Mouse (Mus musculus): ENCODE results near the gene Tph2. TPM values are rescaled to one million over a fixed set of nuclear protein-coding genes. Genes with fewer than 3 reads are reported as not detected.

The Tph2 gene
- not detected for total RNA-seq (2023)

DNA sequence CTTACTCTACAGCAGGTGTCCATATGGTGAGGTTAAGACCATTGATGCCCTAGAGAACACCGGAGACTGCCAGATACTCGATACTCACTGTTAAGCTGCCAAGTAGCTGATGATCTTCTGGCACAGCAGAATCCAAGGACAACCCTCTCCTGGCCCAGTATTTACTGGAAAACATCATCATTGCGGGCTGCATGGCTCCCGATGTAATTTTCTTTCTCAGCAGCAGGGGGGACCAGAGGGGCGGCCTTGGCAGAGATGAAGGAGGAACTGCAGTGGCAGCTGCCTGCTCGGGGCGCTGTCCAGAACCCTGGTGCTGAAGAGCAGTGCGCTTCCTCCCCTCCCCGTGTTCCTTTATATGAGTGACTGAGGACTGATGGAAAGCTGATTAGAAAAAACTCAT is at the start of gene Tph2:
Tph2 (minus strand) TSS at position 326 of the 400 bp plus-strand sequence.

Other genes starting within 250 kb of the Tph2 start
- gene Tbc1d15, start 66.4 kb upstream of the Tph2 start, total RNA-seq (2023), result 100 to 1,000 TPM in 1 of 2 experiments, 10 to 100 TPM in 1; 98.0 to 108 TPM
- 10 to 100 TPM; 52.6 to 56.5 TPM for gene Rab21, start 130.6 kb upstream of the Tph2 start, total RNA-seq (2023)
- 10 to 100 TPM; 17.4 to 31.3 TPM for gene Tmem19, start 177.5 kb upstream of the Tph2 start, total RNA-seq (2023)
- gene Thap2, start 199.4 kb upstream of the Tph2 start, total RNA-seq (2023), result 1 to 10 TPM; 2.9 to 3.8 TPM
- gene Zfc3h1, start 199.9 kb upstream of the Tph2 start, total RNA-seq (2023), result 10 to 100 TPM; 53.8 to 57.7 TPM